Mouse (Mus musculus): ENCODE measurements at regions not wholly inside any gene's neighbourhood (a gene's known extent, or its start where the extent isn't known, plus 50 kb on each side); places are given as distances from the start of the nearest gene placed in this dataset.

DNA sequence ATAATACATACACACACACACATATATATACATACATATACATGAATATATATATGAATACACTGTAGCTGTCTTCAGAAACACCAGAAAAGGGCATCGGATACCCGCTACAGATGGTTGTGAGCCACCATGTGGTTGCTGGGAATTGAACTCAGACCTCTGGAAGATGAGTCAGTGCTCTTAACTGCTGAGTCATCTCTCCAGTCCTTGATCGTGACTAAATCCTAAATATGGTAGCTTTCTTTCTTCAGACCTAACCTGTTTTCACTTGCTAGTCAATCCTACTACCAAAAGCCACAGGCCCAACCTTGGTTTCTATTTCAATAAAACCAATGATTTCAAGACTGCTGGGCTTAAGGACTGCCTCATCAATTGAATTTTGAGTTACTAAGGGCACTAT lies 95.0 kb upstream of the Slc4a7 start:
- DNase-seq (ENCODE audit: low spot score): no peak
- Histone ChIP-seq H3K27ac (no peak overlapping the region), H3K4me1 (no peaks in the 10 kb centered on the region), H3K36me3 (no peaks in the 10 kb centered on the region), H3K4me3 (no peak overlapping the region), H3K9me3 (no peaks in the 10 kb centered on the region), H3K27me3 (ENCODE audit: insufficient read depth, poor library complexity, severe bottlenecking) (no peaks in the 10 kb centered on the region)
- 91% methylated on average over 3 of the region's 3 CpGs for WGBS

DNA sequence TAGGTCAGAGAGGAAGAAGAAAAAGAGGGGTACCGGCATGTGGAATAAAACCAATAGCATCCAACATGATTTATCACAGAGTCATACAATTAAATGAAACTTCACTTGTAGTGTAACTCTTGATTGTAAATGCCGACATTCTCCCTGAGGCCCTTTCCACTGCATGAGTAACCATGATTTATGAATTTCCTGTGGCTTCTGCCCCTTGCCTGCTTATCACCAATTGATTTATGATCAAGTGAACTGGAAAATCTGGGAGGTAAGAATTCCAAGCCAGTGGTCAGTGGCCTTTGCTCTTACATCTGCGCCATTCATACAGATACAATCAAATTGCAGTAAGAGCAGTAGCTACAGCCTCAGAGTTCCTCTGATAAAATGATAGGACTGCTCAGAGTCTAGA lies 89.8 kb upstream of the Slc4a7 start:
- no peak for DNase-seq (ENCODE audit: low spot score)
- WGBS: 74% methylated on average over 3 of the region's 3 CpGs
- Histone ChIP-seq H3K4me3 (no peak overlapping the region), H3K27me3 (ENCODE audit: insufficient read depth, poor library complexity, severe bottlenecking) (no peaks in the 10 kb centered on the region), H3K4me1 (no peaks in the 10 kb centered on the region), H3K9me3 (no peaks in the 10 kb centered on the region), H3K27ac (no peak overlapping the region), H3K36me3 (no peaks in the 10 kb centered on the region)

DNA sequence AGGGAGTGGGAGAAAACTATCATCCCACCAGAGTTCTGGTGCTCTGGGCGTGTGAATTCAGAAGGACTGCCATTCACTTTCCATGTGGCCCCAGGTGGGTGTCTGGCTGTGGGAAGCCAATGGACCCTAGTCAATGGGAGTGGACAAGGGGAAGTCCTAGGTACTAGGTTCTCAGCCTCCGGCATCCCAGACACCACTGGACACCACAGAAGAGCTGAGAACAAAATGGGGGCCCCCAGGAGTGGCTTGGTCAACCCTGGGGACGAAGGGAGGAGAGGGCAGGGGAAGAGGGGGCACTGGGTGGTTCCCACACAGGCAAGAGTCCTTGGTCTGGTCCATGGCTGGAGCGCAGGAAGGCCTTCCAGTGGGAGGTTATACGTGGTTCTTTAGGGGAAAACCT lies 81.8 kb upstream of the Slc4a7 start:
- Histone ChIP-seq H3K36me3 (no peaks in the 10 kb centered on the region), H3K9me3 (0 out of 2 replicates have a peak, but pooled peaks cover 4% of the 10 kb centered on the region), H3K4me3 (no peak overlapping the region), H3K27ac (no peak overlapping the region), H3K4me1 (no peaks in the 10 kb centered on the region), H3K27me3 (ENCODE audit: insufficient read depth, poor library complexity, severe bottlenecking) (no peaks in the 10 kb centered on the region)
- peak; percentile 61 for DNase-seq (ENCODE audit: low spot score)
- 78% methylated on average over 5 of the region's 5 CpGs for WGBS

DNA sequence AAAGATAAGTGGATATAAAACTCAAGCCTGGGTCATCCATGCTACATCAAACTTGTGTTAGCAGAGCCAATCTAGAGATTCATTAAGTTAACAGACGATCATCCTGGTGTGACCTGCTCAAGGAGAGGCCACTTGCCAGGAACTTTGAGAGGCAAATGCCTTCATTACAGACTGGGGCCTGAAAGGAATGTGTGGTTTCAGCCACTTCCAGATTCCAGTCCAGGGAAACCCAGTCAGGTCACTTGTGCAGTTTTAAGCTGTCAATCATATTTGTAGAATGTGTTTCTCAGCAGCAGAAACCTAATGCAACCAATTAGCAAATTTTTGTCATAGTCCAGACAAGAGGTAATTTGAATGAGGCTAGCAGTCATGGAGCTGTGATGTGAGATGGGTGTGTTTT lies 73.4 kb upstream of the Slc4a7 start:
- Histone ChIP-seq H3K4me1 (no peaks in the 10 kb centered on the region; the same call in 1 of the 2 replicates), H3K27me3 (ENCODE audit: insufficient read depth, poor library complexity, severe bottlenecking) (no peaks in the 10 kb centered on the region), H3K36me3 (no peaks in the 10 kb centered on the region), H3K27ac (no peak overlapping the region), H3K4me3 (no peak overlapping the region), H3K9me3 (no peaks in the 10 kb centered on the region)
- DNase-seq (ENCODE audit: low spot score): no peak
- WGBS: 59% methylated on average over 1 of the region's 1 CpGs

DNA sequence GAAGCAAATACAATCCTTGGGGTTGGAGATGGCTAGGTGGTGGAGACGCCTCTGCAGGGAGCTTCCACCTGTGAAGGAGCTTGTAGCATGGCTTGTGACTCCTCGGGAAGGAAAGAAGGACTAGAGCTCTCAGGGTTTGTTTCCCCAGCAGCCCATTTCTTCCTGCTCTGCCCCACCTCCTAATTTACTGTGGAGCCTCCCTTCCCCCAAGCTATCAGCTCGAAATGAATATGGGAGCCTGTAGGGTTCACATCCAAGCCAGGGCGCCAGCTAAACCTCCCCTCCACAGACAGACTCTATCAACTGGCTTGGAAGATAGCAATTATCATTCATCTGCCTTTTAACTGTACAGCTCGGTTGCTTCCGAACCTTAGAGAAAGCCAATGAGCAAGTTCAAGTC lies 70.3 kb upstream of the Slc4a7 start:
- no peak overlapping the region for H3K27ac ChIP-seq
- no peaks in the 10 kb centered on the region; the same call in 1 of the 2 replicates for H3K4me1 ChIP-seq
- no peak for DNase-seq (ENCODE audit: low spot score)
- no peaks in the 10 kb centered on the region for H3K36me3 ChIP-seq
- WGBS: 23% methylated on average over 6 of the region's 6 CpGs
- H3K9me3 ChIP-seq: no peaks in the 10 kb centered on the region
- H3K4me3 ChIP-seq: no peak overlapping the region
- no peaks in the 10 kb centered on the region for H3K27me3 ChIP-seq (ENCODE audit: insufficient read depth, poor library complexity, severe bottlenecking)

DNA sequence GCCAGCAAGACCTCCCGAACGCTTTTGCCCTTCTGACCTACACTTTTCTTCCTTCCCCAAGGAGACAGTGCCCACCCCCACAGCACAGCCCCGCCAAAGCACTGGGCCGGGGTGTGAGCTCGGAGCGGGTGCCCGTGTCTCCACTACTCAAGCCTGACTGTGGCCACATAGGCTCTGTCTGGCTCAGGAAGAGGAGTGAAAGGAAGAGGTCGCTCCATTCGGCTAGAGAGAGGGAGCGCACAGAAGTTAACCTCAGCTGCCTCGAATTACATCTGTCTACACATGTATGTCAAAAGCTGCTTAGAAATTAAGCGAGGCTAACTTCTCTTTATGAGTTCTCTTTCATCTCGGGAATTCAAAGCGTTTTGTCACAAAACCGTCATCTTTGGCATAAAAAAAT lies 69.6 kb upstream of the Slc4a7 start:
- under 1% methylated on average over 15 of the region's 15 CpGs for WGBS
- Histone ChIP-seq H3K27ac (peak overlapping the region; percentile 19; the same call in 1 of the 2 replicates), H3K36me3 (no peaks in the 10 kb centered on the region), H3K9me3 (no peaks in the 10 kb centered on the region), H3K27me3 (ENCODE audit: insufficient read depth, poor library complexity, severe bottlenecking) (no peaks in the 10 kb centered on the region), H3K4me3 (peak overlapping the region; percentile 56), H3K4me1 (no peaks in the 10 kb centered on the region; the same call in 1 of the 2 replicates)
- no peak for DNase-seq (ENCODE audit: low spot score)

DNA sequence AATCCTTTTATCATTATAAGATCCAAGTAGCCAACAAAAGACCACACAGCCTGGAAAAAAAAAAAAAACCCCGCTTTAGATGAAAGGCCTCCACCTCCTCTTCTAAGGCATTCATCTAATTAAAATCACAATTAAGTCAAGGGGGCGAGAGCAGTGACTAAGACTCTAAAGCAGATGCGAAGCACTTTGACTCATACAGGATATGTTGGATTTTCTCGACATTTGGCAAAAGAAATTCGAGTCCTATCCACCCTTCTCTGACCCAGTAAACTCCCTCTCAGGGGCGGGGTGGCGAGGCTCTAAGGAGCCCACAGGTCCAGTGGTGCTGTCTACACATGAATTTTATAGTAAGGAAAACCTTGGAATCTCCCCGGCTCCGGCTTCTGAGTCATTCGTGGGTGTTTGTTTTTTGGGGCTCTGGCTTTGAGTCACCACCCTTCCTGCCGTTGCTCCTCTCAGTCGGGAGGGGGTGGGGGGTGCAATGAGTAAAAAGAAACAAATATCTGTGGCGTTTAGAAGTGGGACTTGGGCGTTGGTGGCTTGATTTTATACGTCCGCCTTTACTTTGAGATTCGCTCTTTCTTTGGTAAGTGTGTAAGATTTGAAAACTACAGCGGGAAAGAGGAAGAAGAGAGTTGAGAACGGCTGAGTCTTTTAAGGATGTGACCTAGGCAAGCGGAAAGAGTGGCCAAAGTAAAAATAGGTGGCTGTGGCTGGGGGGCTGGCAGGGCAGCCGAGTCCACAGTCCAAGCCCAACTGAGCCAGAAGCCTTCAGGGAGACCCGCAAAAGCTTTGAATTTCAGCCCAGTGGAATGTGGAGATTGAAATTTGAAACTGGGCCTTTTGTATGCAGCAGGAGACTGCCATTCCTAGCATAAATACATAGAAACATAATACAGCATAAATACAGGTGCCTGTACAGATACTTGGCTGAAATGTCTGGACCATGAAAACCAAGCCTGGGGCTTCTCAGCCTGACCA lies 68.8 kb upstream of the Slc4a7 start:
- no peaks in the 10 kb centered on the region; the same call in 1 of the 2 replicates for H3K4me1 ChIP-seq
- no peak for DNase-seq (ENCODE audit: low spot score)
- peak overlapping the region; percentile 56 for H3K4me3 ChIP-seq
- 6% methylated on average over 22 of the region's 22 CpGs for WGBS
- peak overlapping the region; percentile 56; the same call in 1 of the 2 replicates for H3K27ac ChIP-seq
- no peaks in the 10 kb centered on the region for H3K36me3 ChIP-seq
- no peaks in the 10 kb centered on the region for H3K27me3 ChIP-seq (ENCODE audit: insufficient read depth, poor library complexity, severe bottlenecking)
- no peaks in the 10 kb centered on the region for H3K9me3 ChIP-seq

DNA sequence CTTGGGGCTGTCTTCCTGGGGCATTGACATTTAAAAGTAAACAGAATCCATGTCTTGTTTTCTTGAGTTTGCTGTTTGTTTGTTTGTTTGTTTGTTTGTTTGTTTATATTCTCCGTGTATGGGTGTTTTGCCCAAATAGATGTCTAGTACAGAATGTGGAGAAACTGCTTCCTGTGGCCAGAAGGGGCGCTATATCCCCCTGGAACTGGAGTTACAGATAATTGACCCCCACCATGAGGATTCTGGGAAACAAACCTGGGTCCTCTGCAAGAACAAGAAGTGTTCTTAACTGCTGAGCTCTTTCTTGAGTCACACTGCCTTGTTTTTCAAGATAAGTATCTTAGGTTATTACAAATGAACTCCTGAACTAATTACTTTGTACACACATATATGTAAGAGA lies 68.1 kb upstream of the Slc4a7 start:
- Histone ChIP-seq H3K4me1 (no peaks in the 10 kb centered on the region; the same call in 1 of the 2 replicates), H3K9me3 (no peaks in the 10 kb centered on the region), H3K27me3 (ENCODE audit: insufficient read depth, poor library complexity, severe bottlenecking) (no peaks in the 10 kb centered on the region), H3K4me3 (no peak overlapping the region), H3K27ac (no peak overlapping the region), H3K36me3 (no peaks in the 10 kb centered on the region)
- no peak for DNase-seq (ENCODE audit: low spot score)
- 43% methylated on average over 2 of the region's 2 CpGs for WGBS

DNA sequence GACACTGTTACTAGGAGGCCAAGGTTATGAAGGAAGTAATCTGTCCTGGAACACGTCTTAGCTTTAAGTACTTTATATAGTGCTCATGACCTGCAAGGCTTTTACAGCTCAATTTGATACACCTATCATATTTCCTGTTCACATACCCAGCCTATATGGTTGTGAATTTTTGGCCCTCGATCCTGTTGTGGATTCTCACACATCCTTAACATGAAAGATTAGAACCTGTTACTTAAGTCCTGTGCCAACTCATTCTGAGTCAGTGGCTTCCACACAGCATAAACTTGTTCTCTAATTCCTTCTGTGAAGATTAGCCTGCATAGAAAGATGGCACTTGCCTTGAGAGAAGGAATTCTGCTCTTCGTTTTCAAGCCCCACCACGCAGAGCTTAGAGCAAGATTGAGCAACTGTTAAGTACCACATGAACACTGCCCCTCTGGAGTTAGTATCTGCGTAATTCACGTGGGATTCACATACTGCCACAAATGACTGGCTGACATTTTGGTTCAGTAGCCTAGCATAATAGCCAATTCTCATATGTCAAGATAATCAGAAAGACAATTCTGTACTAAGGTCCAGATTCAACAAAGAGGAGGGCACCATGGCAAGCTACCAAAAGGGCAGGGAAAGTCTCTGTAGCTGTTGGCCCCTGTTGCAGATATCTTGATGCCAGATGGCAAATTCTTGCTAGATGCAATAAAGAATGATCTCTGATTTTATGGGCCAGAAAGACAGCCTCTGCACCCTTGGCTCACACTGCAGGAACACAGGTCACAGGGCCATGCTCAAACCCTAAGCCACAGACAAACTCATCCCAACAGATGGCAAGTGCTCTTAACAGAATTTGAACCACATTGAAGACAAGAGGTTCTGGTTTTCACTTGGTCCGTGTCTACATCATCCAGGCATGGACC lies 62.7 kb upstream of the Slc4a7 start:
- no peaks in the 10 kb centered on the region for H3K4me1 ChIP-seq
- H3K9me3 ChIP-seq: no peaks in the 10 kb centered on the region
- H3K36me3 ChIP-seq: no peaks in the 10 kb centered on the region
- H3K27me3 ChIP-seq (ENCODE audit: insufficient read depth, poor library complexity, severe bottlenecking): no peaks in the 10 kb centered on the region
- no peak overlapping the region for H3K27ac ChIP-seq
- DNase-seq (ENCODE audit: low spot score): no peak
- WGBS: 76% methylated on average over 7 of the region's 7 CpGs
- H3K4me3 ChIP-seq: no peak overlapping the region

DNA sequence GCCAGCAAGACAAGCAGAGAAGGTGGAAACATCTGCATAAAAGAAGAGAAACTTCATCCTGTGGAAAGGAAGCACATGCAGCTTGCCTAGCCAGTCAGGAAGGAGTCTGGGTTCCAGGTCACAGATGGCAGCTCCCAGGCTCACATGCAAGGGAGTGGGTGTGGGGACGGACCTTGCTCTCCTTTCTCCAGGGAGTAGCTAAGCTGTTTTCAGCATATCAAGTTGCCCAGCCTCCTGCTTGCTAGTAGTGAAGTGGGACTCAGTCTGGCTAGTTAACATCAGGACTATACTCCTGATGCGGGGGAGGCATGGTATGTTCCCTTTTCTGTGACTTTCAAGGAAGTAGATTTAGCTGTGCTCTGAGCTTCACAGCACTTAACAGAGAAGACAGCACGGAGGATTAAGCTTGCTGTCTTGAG lies 62.0 kb upstream of the Slc4a7 start:
- Histone ChIP-seq H3K27ac (no peak overlapping the region), H3K4me1 (no peaks in the 10 kb centered on the region), H3K27me3 (ENCODE audit: insufficient read depth, poor library complexity, severe bottlenecking) (no peaks in the 10 kb centered on the region), H3K36me3 (no peaks in the 10 kb centered on the region), H3K4me3 (no peak overlapping the region), H3K9me3 (no peaks in the 10 kb centered on the region)
- DNase-seq (ENCODE audit: low spot score): no peak
- WGBS: 48% methylated on average over 3 of the region's 3 CpGs

DNA sequence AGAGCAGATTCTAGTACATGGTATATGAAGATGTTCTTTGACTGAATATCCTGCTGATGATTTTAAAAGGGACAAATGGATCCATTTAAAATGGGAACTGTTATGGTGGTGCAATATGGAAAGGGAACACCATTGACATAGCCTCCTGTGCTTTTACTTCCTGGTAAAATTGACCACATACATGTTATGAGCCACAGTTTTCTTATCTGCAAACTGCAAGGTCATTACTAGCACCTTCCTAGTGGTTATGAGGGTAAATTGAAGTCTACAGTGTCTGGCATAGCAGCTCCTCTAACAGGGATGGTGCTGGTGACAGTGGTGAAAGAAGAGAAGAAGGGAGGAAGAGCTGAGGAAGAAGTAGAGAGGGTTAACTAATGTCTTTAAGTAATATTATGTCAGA lies 61.5 kb upstream of the Slc4a7 start:
- Histone ChIP-seq H3K9me3 (no peaks in the 10 kb centered on the region), H3K36me3 (no peaks in the 10 kb centered on the region), H3K4me1 (no peaks in the 10 kb centered on the region), H3K4me3 (no peak overlapping the region), H3K27ac (no peak overlapping the region), H3K27me3 (ENCODE audit: insufficient read depth, poor library complexity, severe bottlenecking) (no peaks in the 10 kb centered on the region)
- no peak for DNase-seq (ENCODE audit: low spot score)

DNA sequence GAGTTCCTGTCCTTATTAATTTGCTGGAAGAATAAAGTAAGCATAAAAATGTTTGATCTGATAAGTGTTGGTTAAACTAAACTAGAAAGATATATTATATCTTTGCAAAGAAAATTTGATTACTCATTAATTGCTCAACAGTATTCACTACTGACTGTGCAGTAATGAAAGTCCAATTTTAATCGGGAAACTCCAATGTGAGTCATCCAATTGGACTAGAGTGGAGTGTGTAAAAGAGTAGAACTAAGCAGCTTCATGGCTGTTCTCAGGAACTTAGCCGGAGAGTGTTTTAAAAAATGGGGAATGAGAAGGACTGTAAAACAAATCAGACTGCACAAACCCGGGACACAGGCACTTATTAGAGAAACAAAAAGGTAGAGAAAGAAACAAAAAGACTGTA lies 58.5 kb upstream of the Slc4a7 start:
- Histone ChIP-seq H3K4me1 (no peaks in the 10 kb centered on the region), H3K27ac (no peak overlapping the region), H3K9me3 (no peaks in the 10 kb centered on the region), H3K36me3 (no peaks in the 10 kb centered on the region), H3K4me3 (no peak overlapping the region), H3K27me3 (ENCODE audit: insufficient read depth, poor library complexity, severe bottlenecking) (no peaks in the 10 kb centered on the region)
- 90% methylated on average over 3 of the region's 3 CpGs for WGBS
- DNase-seq (ENCODE audit: low spot score): no peak

DNA sequence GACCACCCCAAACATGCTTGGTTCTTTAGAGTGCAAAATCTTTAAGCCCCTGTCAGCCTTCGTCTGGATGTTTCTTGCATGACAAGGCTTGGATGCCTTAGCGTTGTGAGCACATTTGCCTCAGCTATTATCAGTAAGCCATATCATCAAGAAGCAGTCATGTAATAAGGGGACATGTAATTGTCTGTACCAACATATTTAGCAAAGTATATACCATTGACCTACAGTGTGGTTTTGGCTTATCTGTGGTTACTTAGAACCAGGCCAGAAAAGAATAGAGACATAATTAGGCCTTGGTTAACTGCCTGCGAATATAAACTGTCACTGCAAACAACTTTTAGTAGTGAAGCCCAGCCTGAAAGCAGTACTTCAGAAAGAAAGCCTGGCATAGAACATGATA lies 57.0 kb upstream of the Slc4a7 start:
- no peaks in the 10 kb centered on the region for H3K9me3 ChIP-seq
- WGBS: 69% methylated on average over 3 of the region's 3 CpGs

More for the DNA sequence above, 57.0 kb upstream of the Slc4a7 start:
- no peak for DNase-seq (ENCODE audit: low spot score)
- Histone ChIP-seq H3K4me3 (no peak overlapping the region), H3K27me3 (ENCODE audit: insufficient read depth, poor library complexity, severe bottlenecking) (no peaks in the 10 kb centered on the region), H3K27ac (no peak overlapping the region), H3K4me1 (no peaks in the 10 kb centered on the region), H3K36me3 (no peaks in the 10 kb centered on the region)

Measured in heart, embryonic 10.5 days (tissue).